8 mouse cellular contexts compared by ENCODE assay signal in genomic region chr13:119461900-119462595, GRCm38 (mm10). TPM values are rescaled to one million over a fixed set of nuclear protein-coding genes. Genes with fewer than 3 reads are reported as not detected.
DNase-seq lines count a peak whose midpoint lies in the region; ATAC-seq and TF ChIP-seq lines count a peak whose summit lies in the region.

No protein-coding gene starts in this region.

- 3% methylated on average over 10 of the region's 10 CpGs for WGBS in forebrain, embryonic 14.5 days
- 7% methylated on average over 10 of the region's 10 CpGs for WGBS in liver, embryonic 13.5 days (ENCODE audit: insufficient replicate concordance)
- 4% methylated on average over 10 of the region's 10 CpGs for WGBS in stomach, postnatal 0 days

- ATAC-seq in forebrain, embryonic 14.5 days: peak; percentile 71
- ATAC-seq in liver, embryonic 13.5 days (ENCODE audit: low read depth): peak; percentile 75
- ATAC-seq in stomach, postnatal 0 days (ENCODE audit: low FRiP score, low TSS enrichment): peak; percentile 49
- ATAC-seq in inflammation-experienced regulatory T-cells, adult 6 months: no peak

- DNase-seq in layer of hippocampus, adult 2 months (ENCODE audit: low spot score in 2 of 2): no peak
- no peak for DNase-seq in layer of hippocampus, adult 8-10 months (ENCODE audit: low spot score in 2 of 2)
- no peak for DNase-seq in forebrain, embryonic 14.5 days (ENCODE audit: low spot score)
- DNase-seq in liver, embryonic 13.5 days: no peak
- DNase-seq in stomach, postnatal 0 days (ENCODE audit: low spot score): no peak
- DNase-seq in thymus, postnatal 25 days: no peak

- H3K4me2 ChIP-seq in forebrain, embryonic 14.5 days (ENCODE audit: low read length): peak overlapping the region; percentile 81
- peak overlapping the region; percentile 76 for H3K4me2 ChIP-seq in liver, embryonic 13.5 days
- H3K4me2 ChIP-seq in stomach, postnatal 0 days (replicated peaks; ENCODE audit: low read depth): peak overlapping the region; percentile 63

- H3K27ac ChIP-seq in layer of hippocampus, adult 2 months: peak overlapping the region; percentile 93
- peak overlapping the region; percentile 62 for H3K27ac ChIP-seq in brown adipose tissue, adult 24 weeks (replicated peaks; ENCODE audit: low read depth, low read length)
- H3K27ac ChIP-seq in forebrain, embryonic 14.5 days (ENCODE audit: low read depth, low read length): peak overlapping the region; percentile 64
- H3K27ac ChIP-seq in liver, embryonic 13.5 days: peak overlapping the region; percentile 79
- H3K27ac ChIP-seq in stomach, postnatal 0 days (replicated peaks): peak overlapping the region; percentile 89

- no peaks in the 10 kb centered on the region for H3K27me3 ChIP-seq in forebrain, embryonic 14.5 days (replicated peaks; ENCODE audit: control insufficient read depth, insufficient read depth, low read length)
- no peaks in the 10 kb centered on the region for H3K27me3 ChIP-seq in liver, embryonic 13.5 days
- H3K27me3 ChIP-seq in stomach, postnatal 0 days (ENCODE audit: control insufficient read depth, insufficient read depth, low read length): no peaks in the 10 kb centered on the region

- H3K4me1 ChIP-seq in brown adipose tissue, adult 24 weeks (ENCODE audit: control insufficient read depth, insufficient read depth, insufficient read length, low read length): no peaks in the 10 kb centered on the region
- H3K4me1 ChIP-seq in forebrain, embryonic 14.5 days (ENCODE audit: control insufficient read depth, insufficient read depth, low read length): peaks cover 13% of the 10 kb centered on the region
- peaks cover 21% of the 10 kb centered on the region for H3K4me1 ChIP-seq in liver, embryonic 13.5 days (replicated peaks)
- H3K4me1 ChIP-seq in stomach, postnatal 0 days (replicated peaks; ENCODE audit: control insufficient read depth, insufficient read depth): no peaks in the 10 kb centered on the region

- TF ChIP-seq CTCF in layer of hippocampus, adult 2 months (conservative IDR thresholded peaks at IDR 0.05): no peak
- no peak for TF ChIP-seq CTCF in stomach, postnatal 0 days (IDR thresholded peaks at IDR 0.05; ENCODE audit: low read depth)

- H3K4me3 ChIP-seq in layer of hippocampus, adult 2 months: peak overlapping the region; percentile 69
- peak overlapping the region; percentile 89 for H3K4me3 ChIP-seq in brown adipose tissue, adult 24 weeks (ENCODE audit: insufficient read depth, low read depth, low read length)
- peak overlapping the region; percentile 67 for H3K4me3 ChIP-seq in forebrain, embryonic 14.5 days (ENCODE audit: low read depth, low read length)
- peak overlapping the region; percentile 78 for H3K4me3 ChIP-seq in liver, embryonic 13.5 days (replicated peaks)
- H3K4me3 ChIP-seq in stomach, postnatal 0 days (ENCODE audit: low read depth, low read length): peak overlapping the region; percentile 90

- H3K36me3 ChIP-seq in forebrain, embryonic 14.5 days (ENCODE audit: control insufficient read depth, insufficient read depth, low read length): peaks cover 32% of the 10 kb centered on the region
- H3K36me3 ChIP-seq in liver, embryonic 13.5 days: peaks cover 24% of the 10 kb centered on the region
- H3K36me3 ChIP-seq in stomach, postnatal 0 days (ENCODE audit: control insufficient read depth, insufficient read depth, low read length): no peaks in the 10 kb centered on the region

- TF ChIP-seq EP300 in stomach, postnatal 0 days (optimal IDR thresholded peaks at IDR 0.05): peak; percentile 59

- no peaks in the 10 kb centered on the region for H3K9me3 ChIP-seq in forebrain, embryonic 14.5 days (replicated peaks; ENCODE audit: control insufficient read depth, low read length)
- no peaks in the 10 kb centered on the region for H3K9me3 ChIP-seq in liver, embryonic 13.5 days (replicated peaks)
- no peaks in the 10 kb centered on the region for H3K9me3 ChIP-seq in stomach, postnatal 0 days (ENCODE audit: control insufficient read depth, low read length)

- H3K9ac ChIP-seq in forebrain, embryonic 14.5 days (ENCODE audit: low read length): peak overlapping the region; percentile 77
- peak overlapping the region; percentile 83 for H3K9ac ChIP-seq in liver, embryonic 13.5 days
- peak overlapping the region; percentile 82 for H3K9ac ChIP-seq in stomach, postnatal 0 days (ENCODE audit: low read length)

RNA-seq across cellular contexts. Expression of gene 4833420G17Rik, which starts 0.5 kb away (rescaled TPM):
- 10 to 100 TPM; 26.8 to 27.5 TPM for total RNA-seq in layer of hippocampus, adult 2 months (2021)
- 10 to 100 TPM; 20.2 to 28.5 (median 27.5) TPM for total RNA-seq in layer of hippocampus, adult 8-10 months (2022)
- polyA plus RNA-seq in brown adipose tissue, adult 24 weeks (2012; ENCODE audit: insufficient read depth, insufficient read length, missing spikeins): 11.7 and 17.3 TPM in 2 replicates
- 110 and 125 TPM in 2 replicates for polyA plus RNA-seq in forebrain, embryonic 14.5 days (2014; fragmentation: Nextera tagmentation; extraction: Ambion mirVana)
- 20.4 and 23.6 TPM in 2 replicates for polyA plus RNA-seq in liver, embryonic 13.5 days (2015; fragmentation: Nextera tagmentation; extraction: Ambion mirVana)
- 24.1 and 24.4 TPM in 2 replicates for polyA plus RNA-seq in stomach, postnatal 0 days (2015; fragmentation: Nextera tagmentation; extraction: Ambion mirVana)
- polyA plus RNA-seq in inflammation-experienced regulatory T-cells, adult 6 months (2017; shearing (Covaris generic)): 100 to 1,000 TPM in 1 of 3 experiments, 10 to 100 TPM in 2; 86.0 to 155 (median 86.1) TPM

RNA-seq across cellular contexts. Expression of gene Tmem267, which starts 25.8 kb away (rescaled TPM):
- total RNA-seq in layer of hippocampus, adult 2 months (2021): 10 to 100 TPM; 26.8 to 32.2 TPM
- 10 to 100 TPM; 24.0 to 39.4 (median 27.1) TPM for total RNA-seq in layer of hippocampus, adult 8-10 months (2022)
- 9.8 and 20.2 TPM in 2 replicates for polyA plus RNA-seq in brown adipose tissue, adult 24 weeks (2012; ENCODE audit: insufficient read depth, insufficient read length, missing spikeins)
- 1.7 and 4.5 TPM in 2 replicates for polyA plus RNA-seq in forebrain, embryonic 14.5 days (2014; fragmentation: Nextera tagmentation; extraction: Ambion mirVana)
- polyA plus RNA-seq in liver, embryonic 13.5 days (2015; fragmentation: Nextera tagmentation; extraction: Ambion mirVana): 0.45 and 0.86 TPM in 2 replicates
- 1.2 and 1.3 TPM in 2 replicates for polyA plus RNA-seq in stomach, postnatal 0 days (2015; fragmentation: Nextera tagmentation; extraction: Ambion mirVana)
- 1 to 10 TPM; 1.6 to 5.4 (median 4.6) TPM for polyA plus RNA-seq in inflammation-experienced regulatory T-cells, adult 6 months (2017; shearing (Covaris generic))

RNA-seq across cellular contexts. Expression of gene 3110070M22Rik, which starts 26.1 kb away (rescaled TPM):
- total RNA-seq in layer of hippocampus, adult 2 months (2021): 1 to 10 TPM; 2.2 to 3.4 TPM
- 1 to 10 TPM; 1.9 to 3.7 (median 2.2) TPM for total RNA-seq in layer of hippocampus, adult 8-10 months (2022)
- 3.1 TPM in 1 of 2 replicates, not detected in the other for polyA plus RNA-seq in brown adipose tissue, adult 24 weeks (2012; ENCODE audit: insufficient read depth, insufficient read length, missing spikeins)
- polyA plus RNA-seq in forebrain, embryonic 14.5 days (2014; fragmentation: Nextera tagmentation; extraction: Ambion mirVana): 0.40 and 4.1 TPM in 2 replicates
- 0.35 and 0.37 TPM in 2 replicates for polyA plus RNA-seq in liver, embryonic 13.5 days (2015; fragmentation: Nextera tagmentation; extraction: Ambion mirVana)
- polyA plus RNA-seq in stomach, postnatal 0 days (2015; fragmentation: Nextera tagmentation; extraction: Ambion mirVana): 0.75 and 1.2 TPM in 2 replicates
- polyA plus RNA-seq in inflammation-experienced regulatory T-cells, adult 6 months (2017; shearing (Covaris generic)): not detected

RNA-seq across cellular contexts. Expression of gene Paip1, which starts 33.6 kb away (rescaled TPM):
- total RNA-seq in layer of hippocampus, adult 2 months (2021): 10 to 100 TPM; 97.2 to 98.9 TPM
- 100 to 1,000 TPM in 3 of 4 experiments, 10 to 100 TPM in 1; 99.3 to 111 (median 105) TPM for total RNA-seq in layer of hippocampus, adult 8-10 months (2022)
- polyA plus RNA-seq in brown adipose tissue, adult 24 weeks (2012; ENCODE audit: insufficient read depth, insufficient read length, missing spikeins): 63.2 and 65.8 TPM in 2 replicates
- polyA plus RNA-seq in forebrain, embryonic 14.5 days (2014; fragmentation: Nextera tagmentation; extraction: Ambion mirVana): 141 and 148 TPM in 2 replicates
- polyA plus RNA-seq in liver, embryonic 13.5 days (2015; fragmentation: Nextera tagmentation; extraction: Ambion mirVana): 25.5 and 29.8 TPM in 2 replicates
- polyA plus RNA-seq in stomach, postnatal 0 days (2015; fragmentation: Nextera tagmentation; extraction: Ambion mirVana): 41.8 and 47.1 TPM in 2 replicates
- polyA plus RNA-seq in inflammation-experienced regulatory T-cells, adult 6 months (2017; shearing (Covaris generic)): 10 to 100 TPM; 50.7 to 54.5 (median 53.0) TPM
